Mouse (Mus musculus): Measurements from ENCODE around the gene Rslcan18.
"Not testable (repeated sequence)": the region's sequence is repeated elsewhere in the genome, so short reads cannot be mapped to it uniquely, and the experiment has no call there.

Gene Rslcan18

GRCm38 (mm10) chr13:67116163-67116562 is at the start of gene Rslcan18:
Rslcan18 (minus strand) TSS chr13:67116263.
- DNase-seq (ENCODE audit: extremely low read depth, low read depth, low spot score) = not testable (repeated sequence)

- peak; percentile 31 for DNase-seq (ENCODE audit: extremely low read depth, low read depth, low spot score)
These were observed 12.1 kb upstream of the Rslcan18 start for GRCm38 (mm10) chr13:67128038-67128721.

- DNase-seq (ENCODE audit: extremely low read depth, low read depth, low spot score) = not testable (repeated sequence)
These were observed 11.4 kb upstream of the Rslcan18 start for GRCm38 (mm10) chr13:67127507-67127906.

- DNase-seq (ENCODE audit: extremely low read depth, low read depth, low spot score) = no peak
These were observed 8.4 kb upstream of the Rslcan18 start for GRCm38 (mm10) chr13:67124460-67124859.

GRCm38 (mm10) chr13:67121360-67121759 is 5.3 kb upstream of the Rslcan18 start, which contains the start of gene Zfp759:
Zfp759 (plus strand) TSS chr13:67121660.
- not testable (repeated sequence) for DNase-seq (ENCODE audit: extremely low read depth, low read depth, low spot score)

GRCm38 (mm10) chr13:67113287-67113686 is 2.8 kb downstream of the Rslcan18 start:
- no peak for DNase-seq (ENCODE audit: extremely low read depth, low read depth, low spot score)

GRCm38 (mm10) chr13:67112096-67112495 is 4.0 kb downstream of the Rslcan18 start:
- DNase-seq (ENCODE audit: extremely low read depth, low read depth, low spot score) = no peak

GRCm38 (mm10) chr13:67108821-67109206 is 7.2 kb downstream of the Rslcan18 start:
- no peak for DNase-seq (ENCODE audit: extremely low read depth, low read depth, low spot score)

- peak; percentile 80 for DNase-seq (ENCODE audit: extremely low read depth, low read depth, low spot score)
These were observed 7.8 kb downstream of the Rslcan18 start, which contains the start of gene Gm28557 for GRCm38 (mm10) chr13:67108194-67108820. Gm28557 (minus strand) TSS chr13:67108604.

- no peak for DNase-seq (ENCODE audit: extremely low read depth, low read depth, low spot score)
These were observed 8.4 kb downstream of the Rslcan18 start for GRCm38 (mm10) chr13:67107681-67108080.

- no peak for DNase-seq (ENCODE audit: extremely low read depth, low read depth, low spot score)
These were observed 18.2 kb downstream of the Rslcan18 start, which contains the start of gene Zfp708 for GRCm38 (mm10) chr13:67097876-67098275. Zfp708 (minus strand) TSS chr13:67097976.

GRCm38 (mm10) chr13:67090154-67090553 is 25.9 kb downstream of the Rslcan18 start:
- DNase-seq (ENCODE audit: extremely low read depth, low read depth, low spot score) = no peak

- DNase-seq (ENCODE audit: extremely low read depth, low read depth, low spot score) = no peak
These were observed 34.1 kb downstream of the Rslcan18 start for GRCm38 (mm10) chr13:67081946-67082345.

GRCm38 (mm10) chr13:67081142-67081713 is 34.8 kb downstream of the Rslcan18 start:
- DNase-seq (ENCODE audit: extremely low read depth, low read depth, low spot score) = no peak

GRCm38 (mm10) chr13:67077244-67077643 is 38.8 kb downstream of the Rslcan18 start:
- DNase-seq (ENCODE audit: extremely low read depth, low read depth, low spot score) = peak; percentile 73

GRCm38 (mm10) chr13:67072786-67073185 is 43.3 kb downstream of the Rslcan18 start:
- no peak for DNase-seq (ENCODE audit: extremely low read depth, low read depth, low spot score)

GRCm38 (mm10) chr13:67065386-67065785 is 50.7 kb downstream of the Rslcan18 start:
- peak; percentile 96 for DNase-seq (ENCODE audit: extremely low read depth, low read depth, low spot score)

- DNase-seq (ENCODE audit: extremely low read depth, low read depth, low spot score) = no peak
These were observed 53.6 kb downstream of the Rslcan18 start for GRCm38 (mm10) chr13:67062427-67062826.

- DNase-seq (ENCODE audit: extremely low read depth, low read depth, low spot score) = no peak
These were observed 55.2 kb downstream of the Rslcan18 start, which contains the start of gene Zfp712 for GRCm38 (mm10) chr13:67060786-67061358. Zfp712 (minus strand) TSS chr13:67061170.

- DNase-seq (ENCODE audit: extremely low read depth, low read depth, low spot score) = no peak
These were observed 55.8 kb downstream of the Rslcan18 start for GRCm38 (mm10) chr13:67060161-67060785.

All from fat pad, adult 2 months (tissue).